Mouse (Mus musculus): ENCODE results near the gene Cd34. TPM values are rescaled to one million over a fixed set of nuclear protein-coding genes. Genes with fewer than 3 reads are reported as not detected.

The Cd34 gene
- polyA plus RNA-seq, 1 experiment = 5.8 TPM

DNA sequence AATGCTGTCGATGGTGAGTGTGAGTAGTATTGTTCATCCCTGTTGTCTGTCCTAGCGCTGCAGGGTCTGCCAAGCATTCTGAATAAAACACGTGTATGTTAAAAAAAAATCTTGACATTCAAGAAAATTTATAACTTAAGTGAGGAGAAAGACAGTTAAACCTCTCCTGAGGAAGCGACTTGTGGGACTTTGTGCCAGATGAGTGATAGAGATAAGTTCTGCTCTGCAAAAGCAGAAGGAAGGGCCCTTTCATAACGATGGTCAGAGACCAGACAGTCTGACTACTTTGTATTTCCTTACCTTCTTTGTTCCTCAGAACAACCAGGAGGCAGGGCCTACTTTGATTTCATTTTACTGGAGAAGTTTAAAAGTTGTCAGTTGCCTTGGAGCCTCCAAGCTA is 4.9 kb downstream of the Cd34 start:
- no peak for TF ChIP-seq CTCF (IDR thresholded peaks at IDR 0.05; ENCODE audit: extremely low read depth, insufficient read length, insufficient replicate concordance, low read depth, low read length)
- TF ChIP-seq POLR2A (IDR thresholded peaks at IDR 0.05; ENCODE audit: low read depth, low read length) = no peak
- WGBS = 58% methylated on average over 5 of the region's 5 CpGs
- Histone ChIP-seq H3K27ac (ENCODE audit: insufficient read depth, low read depth, low read length) (no peak overlapping the region), H3K4me3 (ENCODE audit: low read depth, low read length) (no peak overlapping the region), H3K27me3 (ENCODE audit: control insufficient read depth, insufficient read depth, low read length) (peaks cover 10% of the 10 kb centered on the region; the same call in 1 of the 2 replicates), H3K36me3 (ENCODE audit: control insufficient read depth, insufficient read depth, low read length) (no peaks in the 10 kb centered on the region), H3K4me1 (ENCODE audit: control insufficient read depth, insufficient read depth, insufficient read length, low read length) (no peaks in the 10 kb centered on the region)

DNA sequence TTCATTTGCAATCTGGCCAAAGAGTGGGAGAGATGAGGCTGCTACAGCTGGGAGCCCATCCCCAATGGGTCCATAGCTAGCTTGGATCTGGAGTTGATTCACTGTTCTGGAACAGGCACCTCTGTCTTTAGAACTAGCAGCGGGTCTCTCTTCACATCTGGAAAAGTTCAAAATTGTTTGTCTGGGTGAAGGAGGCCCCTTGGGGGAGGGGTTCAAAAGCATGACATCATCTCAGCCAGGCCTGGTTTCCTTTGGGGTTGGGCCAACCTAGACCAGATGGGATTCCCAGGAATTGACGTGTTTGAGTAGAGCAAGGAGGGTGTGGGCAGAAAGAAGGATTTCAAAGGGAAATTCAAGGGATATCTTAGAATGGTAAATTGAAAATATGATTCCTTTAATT is 6.8 kb downstream of the Cd34 start:
- H3K4me3 ChIP-seq (ENCODE audit: low read depth, low read length) = no peak overlapping the region
- H3K4me1 ChIP-seq (ENCODE audit: control insufficient read depth, insufficient read depth, insufficient read length, low read length) = no peaks in the 10 kb centered on the region
- TF ChIP-seq CTCF (IDR thresholded peaks at IDR 0.05; ENCODE audit: extremely low read depth, insufficient read length, insufficient replicate concordance, low read depth, low read length) (no peak), POLR2A (IDR thresholded peaks at IDR 0.05; ENCODE audit: low read depth, low read length) (no peak)
- no peak overlapping the region for H3K27ac ChIP-seq (ENCODE audit: insufficient read depth, low read depth, low read length)
- 55% methylated on average over 2 of the region's 2 CpGs for WGBS
- H3K36me3 ChIP-seq (ENCODE audit: control insufficient read depth, insufficient read depth, low read length) = no peaks in the 10 kb centered on the region
- H3K27me3 ChIP-seq (ENCODE audit: control insufficient read depth, insufficient read depth, low read length) = no peaks in the 10 kb centered on the region

DNA sequence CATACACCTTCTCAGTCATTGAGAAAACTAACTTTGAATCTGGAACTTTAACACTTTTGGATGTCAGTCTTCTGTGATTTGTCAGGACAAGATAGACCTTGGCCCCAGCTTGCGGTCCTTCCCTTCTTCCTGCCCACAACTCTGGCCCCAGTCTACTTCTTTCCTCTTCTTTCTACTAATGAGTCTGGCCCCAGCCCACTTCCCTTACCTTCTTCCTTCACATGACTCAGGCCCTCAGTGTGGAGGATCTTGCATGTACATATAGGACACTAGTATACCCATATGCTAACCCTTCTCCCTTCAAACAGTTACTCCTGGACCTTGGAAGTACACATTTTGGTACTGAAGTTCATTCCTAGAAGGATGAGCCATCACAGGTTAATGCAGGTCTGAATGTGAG is 7.8 kb downstream of the Cd34 start:
- no peak for TF ChIP-seq POLR2A (IDR thresholded peaks at IDR 0.05; ENCODE audit: low read depth, low read length)
- TF ChIP-seq CTCF (IDR thresholded peaks at IDR 0.05; ENCODE audit: extremely low read depth, insufficient read length, insufficient replicate concordance, low read depth, low read length) = no peak
- Histone ChIP-seq H3K36me3 (ENCODE audit: control insufficient read depth, insufficient read depth, low read length) (no peaks in the 10 kb centered on the region), H3K4me3 (ENCODE audit: low read depth, low read length) (no peak overlapping the region), H3K4me1 (ENCODE audit: control insufficient read depth, insufficient read depth, insufficient read length, low read length) (no peaks in the 10 kb centered on the region), H3K27ac (ENCODE audit: insufficient read depth, low read depth, low read length) (no peak overlapping the region), H3K27me3 (ENCODE audit: control insufficient read depth, insufficient read depth, low read length) (no peaks in the 10 kb centered on the region)
- 92% methylated on average over 1 of the region's 1 CpGs for WGBS

DNA sequence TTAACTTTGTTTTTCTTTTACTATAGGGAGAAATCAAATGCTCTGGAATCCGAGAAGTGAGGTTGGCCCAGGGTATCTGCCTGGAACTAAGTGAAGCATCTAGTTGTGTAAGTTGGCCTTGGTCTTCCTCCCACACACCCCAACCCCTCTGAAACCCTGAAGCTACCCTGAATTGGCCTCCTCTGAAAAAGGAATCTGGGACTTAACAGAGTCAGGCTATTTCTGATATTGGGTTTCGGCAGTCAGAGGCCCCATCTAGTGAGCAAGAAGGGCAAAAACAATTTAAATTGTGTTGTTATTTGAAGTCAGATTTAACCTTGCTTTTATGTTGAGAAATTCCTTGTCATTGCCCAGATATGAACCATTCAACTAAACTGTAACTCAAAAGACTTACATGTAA is 12.3 kb downstream of the Cd34 start:
- Histone ChIP-seq H3K27me3 (ENCODE audit: control insufficient read depth, insufficient read depth, low read length) (no peaks in the 10 kb centered on the region), H3K4me3 (ENCODE audit: low read depth, low read length) (no peak overlapping the region), H3K4me1 (ENCODE audit: control insufficient read depth, insufficient read depth, insufficient read length, low read length) (no peaks in the 10 kb centered on the region), H3K36me3 (ENCODE audit: control insufficient read depth, insufficient read depth, low read length) (no peaks in the 10 kb centered on the region), H3K27ac (ENCODE audit: insufficient read depth, low read depth, low read length) (no peak overlapping the region)
- no peak for TF ChIP-seq CTCF (IDR thresholded peaks at IDR 0.05; ENCODE audit: extremely low read depth, insufficient read length, insufficient replicate concordance, low read depth, low read length)
- TF ChIP-seq POLR2A (IDR thresholded peaks at IDR 0.05; ENCODE audit: low read depth, low read length) = no peak
- WGBS = 60% methylated on average over 2 of the region's 2 CpGs

DNA sequence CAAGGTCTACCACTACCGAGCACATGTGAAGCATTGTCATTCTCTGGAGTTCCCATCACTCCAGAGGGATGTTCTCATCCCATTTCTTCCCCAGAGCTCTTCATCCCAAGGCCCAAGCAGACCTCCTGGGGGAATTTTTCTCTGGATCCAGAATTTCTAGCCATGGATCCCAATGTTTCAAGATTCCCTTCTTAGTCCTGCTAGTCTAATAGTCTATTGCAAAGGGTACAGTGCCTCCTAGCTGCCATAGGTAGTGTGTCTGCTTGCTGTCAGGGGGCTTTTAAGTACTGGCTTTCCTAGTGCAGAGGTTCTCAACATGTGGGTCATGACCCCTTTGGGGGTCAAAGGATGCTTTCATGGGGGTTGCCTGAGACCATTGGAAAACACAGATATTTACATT is 14.3 kb downstream of the Cd34 start:
- H3K36me3 ChIP-seq (ENCODE audit: control insufficient read depth, insufficient read depth, low read length) = no peaks in the 10 kb centered on the region
- no peaks in the 10 kb centered on the region for H3K27me3 ChIP-seq (ENCODE audit: control insufficient read depth, insufficient read depth, low read length)
- 76% methylated on average over 1 of the region's 1 CpGs for WGBS
- H3K4me3 ChIP-seq (ENCODE audit: low read depth, low read length) = no peak overlapping the region
- no peak overlapping the region for H3K27ac ChIP-seq (ENCODE audit: insufficient read depth, low read depth, low read length)
- TF ChIP-seq CTCF (IDR thresholded peaks at IDR 0.05; ENCODE audit: extremely low read depth, insufficient read length, insufficient replicate concordance, low read depth, low read length) (no peak), POLR2A (IDR thresholded peaks at IDR 0.05; ENCODE audit: low read depth, low read length) (no peak)
- no peaks in the 10 kb centered on the region; the same call in 1 of the 2 replicates for H3K4me1 ChIP-seq (ENCODE audit: control insufficient read depth, insufficient read depth, insufficient read length, low read length)

DNA sequence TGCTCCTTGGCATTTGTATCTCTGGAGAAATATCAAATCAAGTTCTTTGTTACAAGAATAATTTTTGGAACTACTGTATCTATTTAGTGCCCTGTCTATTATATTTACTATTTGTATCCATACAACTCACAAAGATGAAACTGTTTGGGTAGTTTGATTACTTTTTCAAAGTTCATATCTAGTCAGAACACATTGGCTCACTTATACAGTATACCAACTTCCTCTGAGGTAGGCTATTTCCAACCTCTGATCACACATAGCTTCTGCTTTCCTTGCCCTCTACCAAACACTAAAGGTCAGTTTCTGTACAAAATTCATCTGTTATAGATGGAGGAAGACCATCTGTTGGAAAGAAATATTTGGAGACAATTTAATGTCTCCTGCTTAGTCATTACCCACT is 16.1 kb downstream of the Cd34 start:
- Histone ChIP-seq H3K4me3 (ENCODE audit: low read depth, low read length) (no peak overlapping the region), H3K27me3 (ENCODE audit: control insufficient read depth, insufficient read depth, low read length) (no peaks in the 10 kb centered on the region), H3K27ac (ENCODE audit: insufficient read depth, low read depth, low read length) (no peak overlapping the region), H3K4me1 (ENCODE audit: control insufficient read depth, insufficient read depth, insufficient read length, low read length) (no peaks in the 10 kb centered on the region; the same call in 1 of the 2 replicates), H3K36me3 (ENCODE audit: control insufficient read depth, insufficient read depth, low read length) (no peaks in the 10 kb centered on the region)
- TF ChIP-seq POLR2A (IDR thresholded peaks at IDR 0.05; ENCODE audit: low read depth, low read length) (no peak), CTCF (IDR thresholded peaks at IDR 0.05; ENCODE audit: extremely low read depth, insufficient read length, insufficient replicate concordance, low read depth, low read length) (no peak)

DNA sequence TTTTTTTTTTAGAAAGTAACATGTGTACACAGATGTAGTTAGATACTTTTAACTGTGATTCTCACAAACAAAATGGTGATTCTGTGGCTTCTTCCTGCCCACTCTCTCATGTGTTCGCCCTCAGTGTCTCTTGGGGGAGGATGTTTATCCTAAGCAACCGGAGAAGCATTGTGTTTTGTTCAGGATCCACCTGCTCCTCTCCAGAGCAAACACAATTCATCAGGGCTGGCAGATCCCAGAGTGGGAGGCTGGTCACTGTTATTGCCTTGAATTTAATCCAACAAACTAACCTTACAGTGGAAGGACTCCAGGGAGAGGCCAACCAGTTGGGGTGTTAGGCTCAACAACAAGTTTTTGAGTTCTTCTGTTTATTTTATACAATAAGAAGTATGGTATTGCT is 17.1 kb downstream of the Cd34 start:
- Histone ChIP-seq H3K4me1 (ENCODE audit: control insufficient read depth, insufficient read depth, insufficient read length, low read length) (no peaks in the 10 kb centered on the region; the same call in 1 of the 2 replicates), H3K27me3 (ENCODE audit: control insufficient read depth, insufficient read depth, low read length) (no peaks in the 10 kb centered on the region), H3K27ac (ENCODE audit: insufficient read depth, low read depth, low read length) (no peak overlapping the region), H3K36me3 (ENCODE audit: control insufficient read depth, insufficient read depth, low read length) (no peaks in the 10 kb centered on the region), H3K4me3 (ENCODE audit: low read depth, low read length) (no peak overlapping the region)
- 47% methylated on average over 2 of the region's 2 CpGs for WGBS
- no peak for TF ChIP-seq CTCF (IDR thresholded peaks at IDR 0.05; ENCODE audit: extremely low read depth, insufficient read length, insufficient replicate concordance, low read depth, low read length)
- TF ChIP-seq POLR2A (IDR thresholded peaks at IDR 0.05; ENCODE audit: low read depth, low read length) = no peak

DNA sequence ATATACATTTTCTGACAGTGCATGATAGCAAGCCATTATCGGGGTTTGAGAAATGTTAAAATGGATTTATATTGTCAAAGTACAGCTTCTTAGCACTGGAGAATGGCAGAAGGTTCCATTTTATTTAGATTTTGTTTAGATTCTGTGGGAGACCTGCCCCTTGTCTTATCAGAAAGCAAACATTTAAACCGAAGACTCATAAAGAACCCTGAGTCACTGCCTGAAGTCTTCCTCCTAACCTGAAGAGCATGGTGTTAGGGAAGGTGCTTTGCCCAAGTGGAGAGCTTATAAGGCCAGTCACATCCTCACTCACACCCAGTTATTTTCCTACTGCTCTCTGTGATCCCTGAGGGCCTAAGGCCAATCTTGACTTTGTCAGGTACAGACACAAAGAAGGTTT is 18.4 kb downstream of the Cd34 start:
- no peaks in the 10 kb centered on the region; the same call in 1 of the 2 replicates for H3K4me1 ChIP-seq (ENCODE audit: control insufficient read depth, insufficient read depth, insufficient read length, low read length)
- H3K4me3 ChIP-seq (ENCODE audit: low read depth, low read length) = no peak overlapping the region
- no peaks in the 10 kb centered on the region for H3K27me3 ChIP-seq (ENCODE audit: control insufficient read depth, insufficient read depth, low read length)
- TF ChIP-seq POLR2A (IDR thresholded peaks at IDR 0.05; ENCODE audit: low read depth, low read length) = no peak
- no peak for TF ChIP-seq CTCF (IDR thresholded peaks at IDR 0.05; ENCODE audit: extremely low read depth, insufficient read length, insufficient replicate concordance, low read depth, low read length)
- no peaks in the 10 kb centered on the region for H3K36me3 ChIP-seq (ENCODE audit: control insufficient read depth, insufficient read depth, low read length)
- WGBS = 43% methylated on average over 2 of the region's 2 CpGs
- H3K27ac ChIP-seq (ENCODE audit: insufficient read depth, low read depth, low read length) = no peak overlapping the region

Measured in small intestine, adult 2 months (tissue).